Mouse (Mus musculus): ENCODE measurements around the gene Glt1d1. TPM values are rescaled to one million over a fixed set of nuclear protein-coding genes. Genes with fewer than 3 reads are reported as not detected.

Gene Glt1d1
- polyA plus RNA-seq, 1 experiment from 2014 or later = 0.89 TPM

DNA sequence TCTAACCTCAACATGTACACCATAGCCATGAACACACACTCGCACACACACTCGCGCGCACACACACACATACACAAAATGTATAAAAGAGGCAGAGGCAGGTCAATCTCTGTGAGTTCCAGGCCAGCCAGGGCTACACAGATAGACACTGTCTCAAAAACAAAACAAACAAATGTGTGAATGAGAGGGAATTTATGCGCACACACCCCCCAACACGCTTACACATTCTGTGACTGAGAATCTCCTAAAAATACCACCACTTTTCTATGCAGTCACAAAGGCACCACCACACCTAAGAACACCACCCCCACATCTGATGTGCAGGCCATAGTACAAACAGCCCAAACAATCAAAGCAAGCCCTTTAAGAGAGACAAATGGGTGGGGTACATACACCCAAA, 19.7 kb upstream of the Glt1d1 start:
- no peak overlapping the region for H3K4me2 ChIP-seq (replicated peaks)
- H3K9ac ChIP-seq = no peak overlapping the region
- peaks cover 14% of the 10 kb centered on the region for H3K36me3 ChIP-seq
- H3K9me3 ChIP-seq = no peaks in the 10 kb centered on the region
- peaks cover 28% of the 10 kb centered on the region for H3K4me1 ChIP-seq
- WGBS = 98% methylated on average over 6 of the region's 6 CpGs
- ATAC-seq (ENCODE audit: low FRiP score, low read depth) = no peak
- no peaks in the 10 kb centered on the region for H3K27me3 ChIP-seq (replicated peaks)
- no peak overlapping the region for H3K4me3 ChIP-seq
- H3K27ac ChIP-seq = no peak overlapping the region

DNA sequence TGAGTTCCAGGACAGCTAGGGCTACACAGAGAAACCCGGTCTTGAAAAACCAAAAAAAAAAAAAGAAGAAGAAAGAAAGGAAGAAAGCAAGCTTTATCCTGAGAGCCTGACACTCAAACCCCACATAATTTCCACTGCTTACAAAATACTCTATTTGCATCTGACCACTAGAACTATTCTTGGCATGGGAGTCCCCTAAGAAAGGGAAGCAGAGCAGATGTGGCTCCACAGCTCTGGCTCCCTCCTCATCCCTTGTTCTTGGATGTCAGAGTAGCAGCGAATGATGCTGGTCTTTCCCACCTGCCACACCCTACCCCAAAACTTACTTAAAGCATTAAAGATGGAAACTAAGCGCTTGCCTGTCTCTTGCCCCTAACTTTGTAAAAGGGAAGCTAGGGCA, 16.6 kb upstream of the Glt1d1 start:
- Histone ChIP-seq H3K4me3 (0 out of 2 replicates have a peak overlapping the region, but pooled peaks have one; percentile 98), H3K36me3 (no peaks in the 10 kb centered on the region), H3K4me1 (peaks cover 28% of the 10 kb centered on the region), H3K9me3 (no peaks in the 10 kb centered on the region), H3K27me3 (replicated peaks) (no peaks in the 10 kb centered on the region), H3K9ac (peak overlapping the region; percentile 99; the same call in 1 of the 2 replicates), H3K27ac (no peak overlapping the region), H3K4me2 (replicated peaks) (peak overlapping the region; percentile 98)
- no peak for ATAC-seq (ENCODE audit: low FRiP score, low read depth)
- WGBS = 75% methylated on average over 3 of the region's 3 CpGs

DNA sequence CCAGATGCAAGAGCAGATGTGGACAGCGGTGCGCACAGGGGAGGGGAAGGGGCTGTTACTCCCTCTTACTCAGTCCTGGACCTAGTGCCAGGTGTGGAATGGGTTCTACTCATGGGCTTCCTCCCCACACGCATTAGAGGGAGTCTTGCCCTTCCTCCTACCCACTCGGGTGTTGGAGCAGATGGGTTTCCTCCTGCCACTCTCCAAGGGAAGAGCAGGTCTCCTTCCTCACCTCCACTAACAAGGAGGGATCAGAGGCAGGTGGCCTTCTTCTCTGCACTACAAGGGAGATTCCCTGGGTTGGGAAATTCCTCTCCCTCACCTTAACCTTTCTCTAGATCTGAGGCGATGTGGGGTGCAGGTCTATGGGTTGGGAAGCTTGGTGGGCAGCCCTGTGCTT, 15.9 kb upstream of the Glt1d1 start:
- Histone ChIP-seq H3K4me1 (peaks cover 22% of the 10 kb centered on the region), H3K27ac (no peak overlapping the region), H3K9ac (peak overlapping the region; percentile 99), H3K9me3 (no peaks in the 10 kb centered on the region), H3K36me3 (no peaks in the 10 kb centered on the region), H3K4me2 (replicated peaks) (peak overlapping the region; percentile 98), H3K27me3 (replicated peaks) (no peaks in the 10 kb centered on the region), H3K4me3 (peak overlapping the region; percentile 98)
- ATAC-seq (ENCODE audit: low FRiP score, low read depth) = 0 out of 2 replicates have a peak, but pooled peaks have one; percentile 6
- 10% methylated on average over 3 of the region's 5 CpGs for WGBS

DNA sequence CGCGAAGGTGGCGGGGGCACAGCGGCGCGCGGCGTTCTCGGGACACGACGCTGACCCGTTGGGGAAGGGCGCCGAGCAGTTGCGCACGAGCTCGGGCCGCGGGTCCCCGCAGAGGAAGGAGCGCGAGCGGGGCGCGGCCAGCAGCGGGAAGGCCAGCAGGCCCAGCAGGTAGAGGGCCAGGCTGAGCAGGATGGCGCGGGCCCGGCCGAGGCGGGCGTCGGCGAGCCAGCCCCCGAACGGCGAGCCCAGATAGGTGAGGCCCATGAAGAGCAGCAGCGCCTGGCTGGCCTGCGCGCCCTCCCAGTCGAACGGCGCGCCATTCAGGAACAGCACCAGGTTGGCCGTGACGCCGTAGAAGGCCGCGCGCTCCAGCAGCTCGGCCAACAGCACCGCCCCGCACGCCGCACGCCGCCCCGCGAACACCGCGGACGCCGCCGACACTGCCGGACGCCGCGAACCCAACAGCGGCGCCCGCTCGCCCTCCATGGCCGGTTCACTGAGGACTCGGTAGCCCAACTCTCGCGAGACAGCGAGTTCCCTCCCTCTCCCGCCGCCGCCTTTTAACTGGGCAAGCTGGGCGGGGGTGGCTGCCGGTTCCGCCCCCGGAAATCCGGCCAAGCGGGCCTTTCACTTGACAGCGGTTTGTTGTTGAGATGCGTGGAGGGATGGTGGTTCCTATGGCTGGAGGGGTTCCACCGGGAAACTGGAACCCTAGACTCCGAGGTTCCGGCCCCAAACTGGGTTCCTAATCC, 15.0 kb upstream of the Glt1d1 start:
- ATAC-seq (ENCODE audit: low FRiP score, low read depth) = peak; percentile 94
- peak overlapping the region; percentile 37; the same call in 1 of the 2 replicates for H3K27ac ChIP-seq
- peak overlapping the region; percentile 98 for H3K4me3 ChIP-seq
- no peaks in the 10 kb centered on the region for H3K9me3 ChIP-seq
- peaks cover 22% of the 10 kb centered on the region for H3K4me1 ChIP-seq
- no peaks in the 10 kb centered on the region for H3K27me3 ChIP-seq (replicated peaks)
- WGBS = under 1% methylated on average over 91 of the region's 91 CpGs
- H3K9ac ChIP-seq = peak overlapping the region; percentile 99
- peak overlapping the region; percentile 98 for H3K4me2 ChIP-seq (replicated peaks)
- no peaks in the 10 kb centered on the region for H3K36me3 ChIP-seq

DNA sequence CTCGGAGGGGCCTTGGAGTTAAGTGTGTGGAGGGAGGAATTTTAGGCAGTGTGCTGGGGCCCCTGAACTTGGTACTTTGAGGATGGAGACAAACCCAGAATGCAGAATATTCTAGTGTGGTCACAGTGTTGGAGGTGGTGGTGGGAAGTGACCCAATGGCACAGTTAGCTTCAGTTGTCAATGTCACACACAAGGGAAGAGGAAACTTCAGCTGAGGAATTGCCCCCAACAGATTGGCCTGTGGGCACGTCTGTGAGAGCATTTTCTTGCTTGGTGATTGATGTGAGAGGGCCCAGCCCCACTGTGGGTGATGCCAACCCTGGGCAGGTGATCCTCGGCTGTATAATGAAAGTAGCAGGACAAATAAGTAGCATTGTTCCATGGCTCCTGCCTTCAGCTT, 13.2 kb upstream of the Glt1d1 start:
- Histone ChIP-seq H3K4me1 (peaks cover 22% of the 10 kb centered on the region), H3K9me3 (no peaks in the 10 kb centered on the region), H3K9ac (no peak overlapping the region), H3K27me3 (replicated peaks) (no peaks in the 10 kb centered on the region), H3K4me2 (replicated peaks) (no peak overlapping the region), H3K4me3 (no peak overlapping the region), H3K36me3 (no peaks in the 10 kb centered on the region), H3K27ac (no peak overlapping the region)
- 73% methylated on average over 3 of the region's 3 CpGs for WGBS
- no peak for ATAC-seq (ENCODE audit: low FRiP score, low read depth)

DNA sequence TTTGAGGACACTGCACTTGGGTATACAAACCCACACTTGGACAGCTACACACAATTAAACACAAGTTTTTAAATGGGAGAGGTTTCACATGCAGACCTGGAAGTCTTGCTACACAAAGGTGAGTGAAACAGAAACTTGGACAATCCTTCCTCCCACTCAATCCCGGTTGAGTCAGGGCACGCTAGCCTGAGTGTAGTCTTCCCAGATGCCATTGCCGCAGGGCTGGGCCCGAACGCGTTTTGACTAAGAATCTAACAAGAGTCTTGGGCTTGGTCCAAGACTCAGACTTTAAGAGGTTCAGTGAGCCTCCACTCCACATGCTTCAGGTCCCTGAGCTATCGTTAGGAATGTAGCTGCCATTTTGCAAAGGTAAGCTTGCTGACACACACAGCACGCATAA, 11.7 kb upstream of the Glt1d1 start:
- no peak for ATAC-seq (ENCODE audit: low FRiP score, low read depth)
- Histone ChIP-seq H3K27ac (no peak overlapping the region), H3K36me3 (no peaks in the 10 kb centered on the region), H3K27me3 (replicated peaks) (no peaks in the 10 kb centered on the region), H3K9ac (no peak overlapping the region), H3K4me2 (replicated peaks) (no peak overlapping the region), H3K9me3 (no peaks in the 10 kb centered on the region), H3K4me1 (peaks cover 12% of the 10 kb centered on the region), H3K4me3 (no peak overlapping the region)
- 88% methylated on average over 8 of the region's 8 CpGs for WGBS

DNA sequence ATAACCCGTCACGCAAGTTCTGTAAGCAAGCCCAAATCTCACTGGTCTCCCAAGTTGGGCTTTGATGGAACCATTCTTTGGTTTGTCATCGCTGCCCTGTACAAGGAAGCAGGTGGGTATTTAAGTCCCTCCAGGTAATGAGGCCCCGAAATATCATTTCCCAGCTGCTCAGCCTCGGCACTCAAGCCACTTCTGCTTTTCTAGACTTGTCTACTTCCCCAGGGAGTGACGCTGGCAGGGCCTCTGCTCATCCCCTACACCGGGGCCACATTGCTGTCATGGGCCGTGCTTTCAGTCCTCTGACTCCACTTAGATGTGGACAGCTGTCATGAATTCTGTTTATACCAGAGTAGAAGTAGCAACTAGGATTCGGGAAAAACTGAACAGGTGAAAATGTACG, 11.0 kb upstream of the Glt1d1 start:
- no peak for ATAC-seq (ENCODE audit: low FRiP score, low read depth)

DNA sequence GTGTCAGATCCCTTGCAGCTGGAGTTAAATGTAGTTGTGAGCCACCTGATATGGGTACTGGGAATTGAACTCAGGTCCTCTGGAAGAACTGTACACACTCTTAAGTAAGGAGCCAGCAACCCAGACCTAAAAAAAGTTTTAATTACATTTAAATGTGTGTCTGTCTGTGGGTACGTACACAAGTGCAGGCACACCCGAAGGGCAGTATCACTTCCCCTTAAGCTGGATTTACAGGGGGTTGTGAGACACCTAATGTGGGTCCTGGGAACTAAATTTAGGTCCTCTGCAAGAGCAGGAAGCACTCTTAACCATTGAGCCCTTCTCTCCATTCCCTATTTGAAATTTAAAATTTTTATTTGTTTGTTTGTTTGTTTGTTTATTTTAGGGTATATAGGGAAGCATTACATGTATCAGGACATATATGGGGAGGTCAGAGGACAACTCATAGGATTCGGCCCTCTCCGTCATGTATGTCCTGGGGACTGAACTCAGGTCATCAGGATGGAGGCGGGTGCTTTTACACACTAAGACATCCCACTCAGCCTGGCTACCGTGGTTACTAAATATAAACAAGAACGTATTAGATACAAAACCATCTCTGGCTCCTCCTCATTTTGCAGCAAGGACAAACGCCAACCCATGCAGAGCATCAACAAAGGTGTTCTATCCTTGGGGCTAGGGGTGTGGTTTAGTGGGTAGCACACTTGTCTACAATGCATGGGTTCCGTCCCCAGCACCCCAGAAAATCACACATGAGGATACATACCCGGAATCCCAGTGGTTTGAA, 7.4 kb upstream of the Glt1d1 start:
- H3K36me3 ChIP-seq = no peaks in the 10 kb centered on the region
- no peak overlapping the region for H3K27ac ChIP-seq
- H3K27me3 ChIP-seq (replicated peaks) = no peaks in the 10 kb centered on the region
- no peak overlapping the region for H3K9ac ChIP-seq
- no peaks in the 10 kb centered on the region for H3K4me1 ChIP-seq
- no peak overlapping the region for H3K4me3 ChIP-seq
- no peaks in the 10 kb centered on the region for H3K9me3 ChIP-seq
- H3K4me2 ChIP-seq (replicated peaks) = no peak overlapping the region
- no peak for ATAC-seq (ENCODE audit: low FRiP score, low read depth)
- 85% methylated on average over 10 of the region's 10 CpGs for WGBS

More for the DNA sequence above, 11.0 kb upstream of the Glt1d1 start:
- Histone ChIP-seq H3K9me3 (no peaks in the 10 kb centered on the region), H3K36me3 (no peaks in the 10 kb centered on the region), H3K9ac (no peak overlapping the region), H3K4me2 (replicated peaks) (no peak overlapping the region), H3K4me1 (peaks cover 4% of the 10 kb centered on the region), H3K27ac (no peak overlapping the region), H3K4me3 (no peak overlapping the region), H3K27me3 (replicated peaks) (no peaks in the 10 kb centered on the region)
- WGBS = 85% methylated on average over 10 of the region's 10 CpGs

DNA sequence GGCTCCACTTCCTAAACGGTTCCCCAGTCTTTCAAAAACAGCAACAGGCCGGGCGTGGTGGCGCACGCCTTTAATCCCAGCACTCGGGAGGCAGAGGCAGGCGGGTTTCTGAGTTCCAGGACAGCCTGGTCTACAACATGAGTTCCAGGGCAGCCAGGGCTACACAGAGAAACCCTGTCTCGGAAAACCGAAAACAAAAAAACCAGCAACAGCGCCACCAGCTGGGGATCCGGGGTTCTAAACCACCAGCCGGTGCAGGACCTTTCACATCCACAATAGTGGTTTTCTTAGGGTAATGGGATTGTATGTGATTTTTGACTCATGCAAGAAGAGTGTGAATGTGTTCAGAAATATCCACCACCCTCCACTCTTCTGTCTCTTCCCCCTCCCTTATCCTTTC, 4.8 kb upstream of the Glt1d1 start:
- Histone ChIP-seq H3K27me3 (replicated peaks) (no peaks in the 10 kb centered on the region), H3K4me3 (no peak overlapping the region), H3K27ac (no peak overlapping the region), H3K9ac (no peak overlapping the region), H3K4me2 (replicated peaks) (no peak overlapping the region), H3K4me1 (no peaks in the 10 kb centered on the region), H3K36me3 (no peaks in the 10 kb centered on the region), H3K9me3 (no peaks in the 10 kb centered on the region)
- ATAC-seq (ENCODE audit: low FRiP score, low read depth) = no peak
- 90% methylated on average over 12 of the region's 12 CpGs for WGBS

DNA sequence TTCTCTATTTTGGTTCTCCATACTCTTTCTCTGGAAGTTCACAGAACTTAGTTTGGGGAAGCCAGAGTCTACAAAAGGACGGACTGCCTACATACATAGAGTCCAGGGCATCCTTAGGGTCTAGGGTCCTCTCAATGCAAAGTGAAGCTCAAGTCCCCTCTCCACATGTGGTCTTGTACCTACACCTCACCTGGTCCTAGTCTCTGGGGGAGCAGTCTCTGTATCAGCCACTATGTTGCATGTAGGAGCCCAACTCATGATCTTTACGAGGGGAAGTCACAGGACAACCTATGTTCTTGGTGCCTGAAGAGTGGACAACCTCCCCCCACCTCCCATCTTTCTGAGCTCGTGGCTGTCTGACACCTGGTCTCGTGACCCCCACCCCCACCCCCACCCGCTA, 391 bp upstream of the Glt1d1 start:
- no peaks in the 10 kb centered on the region for H3K36me3 ChIP-seq
- H3K27ac ChIP-seq = no peak overlapping the region
- peak overlapping the region; percentile 95 for H3K4me2 ChIP-seq (replicated peaks)
- 0 out of 2 replicates have a peak, but pooled peaks have one; percentile 17 for ATAC-seq (ENCODE audit: low FRiP score, low read depth)
- peaks cover 6% of the 10 kb centered on the region; the same call in 1 of the 2 replicates for H3K4me1 ChIP-seq
- peak overlapping the region; percentile 52 for H3K4me3 ChIP-seq
- H3K9me3 ChIP-seq = no peaks in the 10 kb centered on the region
- 0 out of 2 replicates have a peak, but pooled peaks cover 4% of the 10 kb centered on the region for H3K27me3 ChIP-seq (replicated peaks)
- H3K9ac ChIP-seq = peak overlapping the region; percentile 78
- 21% methylated on average over 4 of the region's 5 CpGs for WGBS

DNA sequence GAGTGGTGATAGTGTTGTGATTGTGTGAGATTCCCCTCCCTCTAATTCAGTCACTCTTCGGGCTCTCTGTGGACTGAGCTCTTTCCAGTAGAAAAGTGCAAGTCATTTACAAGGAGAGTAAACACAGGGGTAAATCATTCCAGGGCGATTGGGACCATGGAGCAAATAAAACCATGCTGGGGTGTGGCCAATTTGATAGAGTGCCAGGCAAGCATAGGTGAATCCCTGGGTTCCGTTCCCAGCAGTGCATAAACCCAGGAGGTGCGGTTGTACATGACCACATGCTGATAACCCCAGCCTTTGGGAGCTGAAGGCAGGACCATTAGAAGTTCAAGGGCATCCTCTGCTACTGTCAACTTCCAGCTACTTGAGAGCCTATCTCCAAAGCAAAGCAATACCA, 1.1 kb downstream of the Glt1d1 start:
- Histone ChIP-seq H3K27ac (no peak overlapping the region), H3K9me3 (no peaks in the 10 kb centered on the region), H3K4me1 (peaks cover 6% of the 10 kb centered on the region; the same call in 1 of the 2 replicates), H3K4me3 (peak overlapping the region; percentile 52; the same call in 1 of the 2 replicates), H3K4me2 (replicated peaks) (peak overlapping the region; percentile 95), H3K36me3 (no peaks in the 10 kb centered on the region), H3K27me3 (replicated peaks) (0 out of 2 replicates have a peak, but pooled peaks cover 4% of the 10 kb centered on the region), H3K9ac (no peak overlapping the region)
- 27% methylated on average over 4 of the region's 4 CpGs for WGBS
- ATAC-seq (ENCODE audit: low FRiP score, low read depth) = no peak

DNA sequence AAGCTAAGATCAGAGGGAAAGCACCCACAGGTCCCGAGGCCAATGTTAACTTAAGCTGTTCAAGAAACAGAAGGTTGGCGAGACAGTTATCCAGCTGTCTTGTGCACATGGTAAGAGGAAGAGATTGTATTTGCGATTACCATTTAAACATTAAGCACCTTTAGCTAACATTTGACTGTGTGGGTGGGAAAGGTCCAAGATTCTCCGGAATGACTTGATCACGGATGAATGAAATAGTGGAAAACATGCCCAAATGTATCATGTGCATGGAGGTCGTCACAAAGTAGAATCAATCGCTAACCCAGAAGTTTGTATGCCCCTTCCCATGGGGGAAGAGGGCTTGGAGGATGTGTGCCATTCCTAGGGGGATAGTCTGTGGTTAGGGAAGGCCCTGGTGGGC, 1.6 kb downstream of the Glt1d1 start:
- WGBS = 95% methylated on average over 7 of the region's 7 CpGs
- no peak for ATAC-seq (ENCODE audit: low FRiP score, low read depth)
- Histone ChIP-seq H3K9ac (no peak overlapping the region), H3K36me3 (no peaks in the 10 kb centered on the region), H3K9me3 (no peaks in the 10 kb centered on the region), H3K27me3 (replicated peaks) (0 out of 2 replicates have a peak, but pooled peaks cover 4% of the 10 kb centered on the region), H3K4me3 (no peak overlapping the region), H3K4me2 (replicated peaks) (no peak overlapping the region), H3K27ac (no peak overlapping the region), H3K4me1 (peaks cover 6% of the 10 kb centered on the region; the same call in 1 of the 2 replicates)

All from neural tube, embryonic 12.5 days (tissue).